Mouse (Mus musculus) forebrain, embryonic 12.5 days (tissue): ENCODE data around the gene Macrod2. TPM values are rescaled to one million over a fixed set of nuclear protein-coding genes. Genes with fewer than 3 reads are reported as not detected.

Source experiments
- ATAC-seq: fragments of 200-750 bp; cut with Nextera tagmentation; 2 replicates; pipeline ENCODE4 v1.8.0; 2017; ENCODE audit warnings: moderate TSS enrichment; ENCODE audit not compliant: low FRiP score
- H3K27ac ChIP-seq: fragments of 300-500 bp; sonication (generic); 2 replicates; pipeline ENCODE4 v1.5.1; 2016; ENCODE audit warnings: mild to moderate bottlenecking
- H3K27me3 ChIP-seq: fragments of 300-500 bp; sonication (generic); 2 replicates; pipeline ENCODE4 v1.6.1; 2016; ENCODE audit warnings: mild to moderate bottlenecking
- H3K36me3 ChIP-seq: fragments of 300-500 bp; sonication (generic); replicated peaks from 2 replicates; pipeline ENCODE4 v1.6.1; 2016; ENCODE audit warnings: mild to moderate bottlenecking
- H3K4me1 ChIP-seq: fragments of 300-500 bp; sonication (generic); 2 replicates; pipeline ENCODE4 v1.6.1; 2016
- H3K4me2 ChIP-seq: fragments of 300-500 bp; sonication (generic); 2 replicates; pipeline ENCODE4 v1.6.1; 2016; ENCODE audit warnings: mild to moderate bottlenecking, moderate library complexity
- H3K4me3 ChIP-seq: fragments of 300-500 bp; sonication (generic); replicated peaks from 2 replicates; pipeline ENCODE4 v1.5.1; 2016; ENCODE audit warnings: mild to moderate bottlenecking
- H3K9ac ChIP-seq: fragments of 300-500 bp; sonication (generic); 2 replicates; pipeline ENCODE4 v1.6.1; 2016; ENCODE audit warnings: mild to moderate bottlenecking
- H3K9me3 ChIP-seq: fragments of 300-500 bp; sonication (generic); 2 replicates; pipeline ENCODE4 v1.6.1; 2016
- WGBS: fragments of 180-500 bp; shearing (Covaris S2); methylation state at CpG from one replicate; pipeline ENCODE4 v1.1.7; 2016; 5-methylcytosine and 5-hydroxymethylcytosine counted together
- polyA plus RNA-seq: library from polyadenylated mRNA; unstranded; fragments of >200 nt; fragmentation: Nextera tagmentation; extraction: Ambion mirVana; gene quantifications from 2 replicates; pipeline ENCODE4 v1.2.1, GENCODE M21; 2016

Macrod2 gene
- polyA plus RNA-seq, 1 experiment from 2014 or later = 52.0 TPM

DNA sequence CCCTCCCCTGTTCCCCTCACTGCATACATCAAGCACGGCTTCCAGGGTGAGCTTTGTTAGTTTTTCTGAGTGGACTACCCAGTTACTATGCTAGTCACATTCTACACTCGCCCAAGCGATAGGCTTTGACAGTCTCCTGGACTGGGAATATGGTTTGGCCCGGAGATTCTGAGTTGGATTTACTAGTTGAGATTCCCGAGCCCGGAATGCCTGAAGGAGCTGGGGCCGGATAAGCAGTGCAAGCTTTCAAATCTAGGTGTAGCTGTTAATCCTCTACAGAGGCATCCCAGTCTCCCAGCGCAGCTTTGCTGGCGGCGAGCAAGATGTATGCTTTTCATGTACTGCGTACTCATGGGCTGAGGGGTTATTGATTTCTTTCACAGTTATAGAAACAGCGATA is 275.3 kb downstream of the Macrod2 start:
- Histone ChIP-seq H3K4me1 (peaks cover 18% of the 10 kb centered on the region), H3K4me2 (peak overlapping the region; percentile 51), H3K4me3 (peak overlapping the region; percentile 63), H3K27me3 (peaks cover 10% of the 10 kb centered on the region; the same call in 1 of the 2 replicates), H3K9ac (peak overlapping the region; percentile 82), H3K9me3 (no peaks in the 10 kb centered on the region), H3K27ac (peak overlapping the region; percentile 90), H3K36me3 (no peaks in the 10 kb centered on the region)
- peak; percentile 55 for ATAC-seq
- WGBS = under 1% methylated on average over 12 of the region's 12 CpGs

DNA sequence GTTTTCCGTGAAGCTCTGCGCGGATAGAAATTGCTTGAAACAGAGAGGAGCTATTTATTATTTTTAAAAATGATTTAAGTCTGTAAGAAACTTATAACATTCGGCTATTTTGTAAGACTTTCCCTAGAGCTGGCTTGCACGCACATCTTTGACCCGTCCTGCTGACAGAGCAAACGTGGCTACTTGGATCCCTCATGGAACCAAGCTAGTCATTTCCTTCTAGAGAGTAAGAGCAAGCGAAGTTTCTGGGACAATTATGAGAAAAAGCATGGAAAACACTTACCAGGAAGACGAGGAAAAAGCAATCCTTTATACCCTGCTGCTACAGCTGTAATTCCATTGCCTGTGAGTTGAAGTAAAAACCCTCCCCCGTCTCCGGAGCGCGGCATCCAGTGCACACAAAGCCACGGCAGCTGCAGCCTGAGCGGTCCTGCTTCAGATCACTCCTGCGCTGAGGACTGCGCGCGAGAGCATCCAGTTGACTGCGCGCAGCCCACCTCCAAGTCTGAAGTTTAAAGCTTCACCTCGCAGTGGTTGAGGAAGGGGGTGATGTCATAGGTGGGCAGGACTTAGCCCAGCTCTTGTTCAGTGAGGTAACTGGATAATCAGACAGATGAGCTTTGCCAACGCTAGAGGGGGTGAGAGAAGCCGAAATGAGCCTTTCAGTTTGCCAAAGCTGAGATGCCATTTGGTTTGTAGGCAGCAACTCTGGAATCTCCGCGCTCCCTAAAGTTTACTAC is 276.0 kb downstream of the Macrod2 start, which contains the start of gene Flrt3:
Flrt3 (minus strand) TSS at position 507 of the 740 bp plus-strand sequence.
- Histone ChIP-seq H3K4me3 (peak within 1 kb of the TSS; percentile 63), H3K27me3 (peaks cover 10% of the 10 kb centered on the region; the same call in 1 of the 2 replicates), H3K4me2 (peak within 1 kb of the TSS; percentile 51), H3K27ac (peak within 1 kb of the TSS; percentile 90), H3K36me3 (no peaks in the 10 kb centered on the region), H3K4me1 (peaks cover 13% of the 10 kb centered on the region), H3K9me3 (no peaks in the 10 kb centered on the region), H3K9ac (peak within 1 kb of the TSS; percentile 82)
- under 1% methylated on average over 26 of the region's 26 CpGs for WGBS
- peak; percentile 97 for ATAC-seq

DNA sequence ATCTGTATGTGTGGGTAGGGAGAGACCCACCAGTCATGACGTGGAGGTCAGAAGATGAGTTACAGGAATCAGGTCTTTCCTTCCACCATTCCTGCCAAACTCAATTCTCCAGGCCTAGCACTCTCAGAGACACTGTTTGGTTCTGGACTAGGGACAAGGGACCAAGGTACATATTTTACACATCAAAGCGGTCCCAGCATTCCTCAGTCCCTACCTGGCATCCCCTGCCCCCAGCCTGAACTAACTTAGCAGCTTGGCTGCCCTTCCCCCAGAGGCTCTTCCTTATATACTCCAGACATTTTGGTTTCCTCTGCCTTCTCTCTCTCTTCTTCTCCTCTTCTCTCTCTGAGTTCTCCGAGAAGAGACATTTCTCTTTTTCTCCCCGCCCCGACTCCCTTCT is 278.4 kb downstream of the Macrod2 start:
- H3K4me1 ChIP-seq = no peaks in the 10 kb centered on the region; the same call in 1 of the 2 replicates
- H3K4me2 ChIP-seq = no peak overlapping the region
- no peak for ATAC-seq
- H3K36me3 ChIP-seq = no peaks in the 10 kb centered on the region
- H3K27me3 ChIP-seq = peaks cover 10% of the 10 kb centered on the region; the same call in 1 of the 2 replicates
- H3K9ac ChIP-seq = no peak overlapping the region
- 85% methylated on average over 5 of the region's 5 CpGs for WGBS
- H3K27ac ChIP-seq = no peak overlapping the region
- H3K9me3 ChIP-seq = no peaks in the 10 kb centered on the region
- no peak overlapping the region for H3K4me3 ChIP-seq

DNA sequence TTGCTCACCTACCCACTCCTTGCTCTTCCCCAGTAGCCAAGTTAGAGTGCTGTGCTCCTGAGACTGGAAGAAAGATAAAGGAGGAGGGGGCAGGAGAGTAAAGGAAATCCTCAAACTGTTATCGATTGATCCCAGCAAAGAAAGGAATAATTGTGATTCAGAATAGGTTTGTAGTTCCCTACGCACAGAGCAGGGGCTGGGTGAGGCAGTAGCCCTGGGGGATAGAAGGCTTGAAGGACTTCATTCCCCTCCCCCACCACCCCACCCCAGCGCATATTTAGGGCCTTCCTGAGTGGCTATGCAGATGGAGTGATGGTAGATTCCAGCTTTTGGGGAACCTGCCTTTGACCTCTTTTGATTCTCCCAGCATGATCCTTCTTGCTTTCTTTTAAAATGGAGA is 281.6 kb downstream of the Macrod2 start:
- ATAC-seq = no peak
- WGBS = 19% methylated on average over 3 of the region's 3 CpGs
- H3K9me3 ChIP-seq = no peaks in the 10 kb centered on the region
- no peak overlapping the region for H3K9ac ChIP-seq
- no peaks in the 10 kb centered on the region for H3K36me3 ChIP-seq
- no peak overlapping the region for H3K4me3 ChIP-seq
- no peak overlapping the region for H3K27ac ChIP-seq
- H3K27me3 ChIP-seq = peaks cover 10% of the 10 kb centered on the region; the same call in 1 of the 2 replicates
- no peak overlapping the region for H3K4me2 ChIP-seq
- no peaks in the 10 kb centered on the region for H3K4me1 ChIP-seq

DNA sequence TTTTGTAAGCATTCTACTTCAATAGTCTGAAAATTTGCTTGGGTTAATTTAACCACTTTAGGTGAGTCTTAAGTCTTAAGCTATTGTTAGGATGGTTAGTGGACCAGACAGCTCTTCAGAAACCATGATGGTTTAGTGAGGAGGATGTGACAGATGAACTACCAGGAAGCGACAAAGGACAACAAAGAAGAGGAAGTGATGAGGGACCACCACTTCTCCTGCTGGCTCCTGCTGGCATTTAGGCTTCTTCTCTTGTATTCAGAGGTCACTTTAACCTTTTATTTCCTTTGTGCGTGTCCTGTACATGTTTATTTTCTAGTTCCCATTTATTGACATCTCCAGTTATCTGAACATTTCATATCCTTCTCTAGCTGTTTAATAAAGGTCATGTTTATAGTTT is 295.8 kb downstream of the Macrod2 start:
- no peaks in the 10 kb centered on the region for H3K9me3 ChIP-seq
- no peaks in the 10 kb centered on the region for H3K4me1 ChIP-seq
- no peak overlapping the region for H3K4me3 ChIP-seq
- no peaks in the 10 kb centered on the region for H3K36me3 ChIP-seq
- no peak for ATAC-seq
- WGBS = 93% methylated on average over 2 of the region's 2 CpGs
- H3K27ac ChIP-seq = no peak overlapping the region
- H3K27me3 ChIP-seq = no peaks in the 10 kb centered on the region
- no peak overlapping the region for H3K9ac ChIP-seq
- no peak overlapping the region for H3K4me2 ChIP-seq

DNA sequence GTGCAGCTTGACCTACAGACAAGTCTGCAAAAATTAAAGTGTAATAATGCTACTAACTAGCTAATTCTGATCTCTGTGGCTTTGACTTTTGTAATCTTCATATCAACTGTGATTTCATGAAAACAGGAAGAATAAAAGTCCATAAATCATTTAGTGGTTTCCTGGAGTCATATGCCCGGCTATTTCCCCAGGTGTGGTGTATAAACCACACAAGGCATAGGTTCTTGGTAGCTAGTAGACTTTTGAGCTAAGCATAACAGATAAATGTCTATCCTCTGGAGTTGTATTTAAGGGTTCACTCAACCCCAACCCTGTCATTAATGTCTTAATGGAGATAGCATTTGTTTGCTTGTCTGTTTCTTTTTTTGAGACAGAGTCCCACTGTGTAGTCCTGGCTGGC is 296.3 kb downstream of the Macrod2 start:
- H3K4me1 ChIP-seq = no peaks in the 10 kb centered on the region
- H3K9ac ChIP-seq = no peak overlapping the region
- no peak overlapping the region for H3K27ac ChIP-seq
- no peaks in the 10 kb centered on the region for H3K9me3 ChIP-seq
- H3K36me3 ChIP-seq = no peaks in the 10 kb centered on the region
- no peak overlapping the region for H3K4me3 ChIP-seq
- no peak for ATAC-seq
- WGBS = 98% methylated on average over 1 of the region's 1 CpGs
- H3K4me2 ChIP-seq = no peak overlapping the region
- no peaks in the 10 kb centered on the region for H3K27me3 ChIP-seq

DNA sequence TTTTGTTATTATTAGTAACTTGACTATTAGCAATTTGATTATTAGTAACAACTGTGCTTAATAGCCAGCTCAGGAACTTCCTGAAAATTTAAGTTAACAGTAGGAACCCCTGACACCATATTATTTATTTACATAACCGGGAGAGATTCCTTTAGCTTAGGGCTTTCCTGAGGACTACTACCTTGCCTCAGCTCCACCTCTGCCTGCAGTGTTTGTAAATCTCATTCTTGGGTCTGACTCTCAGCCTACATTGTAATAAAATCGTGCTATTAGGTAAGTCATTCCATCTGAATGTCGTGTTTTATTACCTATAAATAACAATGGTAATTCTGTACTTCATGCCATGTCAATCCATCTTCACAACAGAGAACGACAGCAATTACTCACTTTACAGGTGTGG is 297.4 kb downstream of the Macrod2 start:
- Histone ChIP-seq H3K4me1 (no peaks in the 10 kb centered on the region), H3K27me3 (no peaks in the 10 kb centered on the region), H3K27ac (no peak overlapping the region), H3K36me3 (no peaks in the 10 kb centered on the region), H3K9me3 (no peaks in the 10 kb centered on the region), H3K4me2 (no peak overlapping the region), H3K4me3 (no peak overlapping the region), H3K9ac (no peak overlapping the region)
- no peak for ATAC-seq
- 90% methylated on average over 4 of the region's 4 CpGs for WGBS

DNA sequence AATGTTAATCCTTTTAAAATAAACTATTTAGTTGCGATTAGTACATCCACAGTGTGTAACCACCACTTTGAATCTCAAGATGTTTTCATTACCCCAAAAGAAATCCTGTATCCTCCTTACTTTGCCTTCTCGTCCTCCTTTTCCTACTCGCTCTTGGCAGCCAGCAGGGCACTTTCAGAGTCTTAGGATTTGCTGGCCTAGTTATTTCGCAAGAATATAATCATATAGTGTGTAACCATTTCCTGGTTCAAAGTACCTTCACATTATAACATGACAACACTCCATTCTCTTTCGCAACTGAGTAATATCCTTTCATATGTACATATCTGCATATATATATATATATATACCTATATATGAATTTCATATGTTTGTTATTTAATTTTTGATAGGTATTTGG is 298.7 kb downstream of the Macrod2 start:
- Histone ChIP-seq H3K27me3 (no peaks in the 10 kb centered on the region), H3K4me2 (no peak overlapping the region), H3K36me3 (no peaks in the 10 kb centered on the region), H3K9me3 (no peaks in the 10 kb centered on the region), H3K27ac (no peak overlapping the region), H3K4me1 (peaks cover 8% of the 10 kb centered on the region), H3K9ac (no peak overlapping the region), H3K4me3 (no peak overlapping the region)
- 83% methylated on average over 5 of the region's 5 CpGs for WGBS
- ATAC-seq = no peak

DNA sequence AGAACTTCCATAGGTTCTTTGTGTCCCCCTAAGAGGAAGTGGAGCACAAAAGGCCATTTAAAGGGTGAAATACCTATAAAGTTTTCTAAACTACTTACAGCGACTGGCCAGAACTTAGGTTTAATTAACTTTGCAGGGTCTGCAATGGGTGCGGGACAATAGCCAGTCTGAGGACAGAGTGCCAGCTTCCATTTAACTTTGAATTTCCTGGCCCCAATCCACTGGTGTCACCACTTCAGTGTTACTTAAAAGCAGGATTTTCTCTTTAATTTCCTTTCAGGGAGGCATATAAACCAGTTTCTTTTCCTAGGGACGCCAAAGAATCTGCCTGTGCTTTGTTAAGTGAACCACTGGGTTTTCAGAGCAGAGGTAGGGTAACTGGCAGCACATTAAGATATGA is 303.5 kb downstream of the Macrod2 start:
- H3K4me2 ChIP-seq = no peak overlapping the region
- H3K4me1 ChIP-seq = peaks cover 18% of the 10 kb centered on the region
- WGBS = 5% methylated on average over 3 of the region's 3 CpGs
- peak; percentile 64; the same call in 1 of the 2 replicates for ATAC-seq
- peaks cover 4% of the 10 kb centered on the region; the same call in 1 of the 2 replicates for H3K27me3 ChIP-seq
- H3K9me3 ChIP-seq = no peaks in the 10 kb centered on the region
- 0 out of 2 replicates have a peak overlapping the region, but pooled peaks have one; percentile 10 for H3K27ac ChIP-seq
- H3K36me3 ChIP-seq = no peaks in the 10 kb centered on the region
- no peak overlapping the region for H3K4me3 ChIP-seq
- H3K9ac ChIP-seq = no peak overlapping the region

DNA sequence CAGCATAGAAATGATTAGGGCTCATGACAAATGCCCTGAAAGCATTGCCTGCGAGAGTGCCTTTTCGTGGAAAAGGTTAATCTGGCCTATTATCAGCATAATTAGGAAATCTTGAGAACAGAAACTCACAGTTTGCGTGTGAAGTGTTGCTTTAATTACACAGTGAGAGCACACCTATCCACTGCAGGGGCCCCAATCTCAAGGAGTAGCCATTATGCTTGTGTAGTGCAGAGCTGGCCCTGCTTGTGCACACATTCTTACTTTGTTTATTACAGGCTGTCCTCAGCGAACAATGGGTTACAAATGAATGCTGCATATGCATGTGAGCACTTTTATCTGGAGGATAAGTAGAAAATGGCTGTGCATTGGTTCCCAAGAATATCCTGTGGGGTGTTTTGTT is 308.3 kb downstream of the Macrod2 start:
- ATAC-seq = peak; percentile 65; the same call in 1 of the 2 replicates

DNA sequence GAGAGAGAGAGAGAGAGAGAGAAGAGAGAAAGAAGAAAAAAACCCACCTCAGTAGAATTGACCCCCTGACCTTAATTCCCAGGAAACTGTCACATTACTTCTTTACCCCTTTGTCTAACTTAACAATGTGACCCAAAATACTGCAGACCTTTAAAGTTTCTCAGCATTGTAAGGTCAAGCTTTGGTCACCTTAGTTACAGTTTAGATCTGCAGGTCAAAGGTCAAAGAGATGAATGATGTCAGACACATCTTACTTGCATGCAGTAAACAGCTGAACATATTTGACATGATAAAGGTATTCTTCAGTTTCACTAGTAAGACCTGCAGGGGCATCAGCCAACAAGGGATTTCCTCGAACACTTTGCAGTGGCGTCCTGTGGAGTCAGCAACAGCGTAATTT is 309.0 kb downstream of the Macrod2 start:
- H3K36me3 ChIP-seq = no peaks in the 10 kb centered on the region
- WGBS = 2% methylated on average over 3 of the region's 3 CpGs
- peak; percentile 11; the same call in 1 of the 2 replicates for ATAC-seq
- H3K4me3 ChIP-seq = no peak overlapping the region
- peaks cover 4% of the 10 kb centered on the region; the same call in 1 of the 2 replicates for H3K27me3 ChIP-seq
- H3K9me3 ChIP-seq = no peaks in the 10 kb centered on the region
- peaks cover 32% of the 10 kb centered on the region for H3K4me1 ChIP-seq
- H3K4me2 ChIP-seq = no peak overlapping the region
- no peak overlapping the region for H3K27ac ChIP-seq
- H3K9ac ChIP-seq = no peak overlapping the region

More for the DNA sequence above, 308.3 kb downstream of the Macrod2 start:
- 9% methylated on average over 4 of the region's 4 CpGs for WGBS
- H3K9ac ChIP-seq = no peak overlapping the region
- H3K4me2 ChIP-seq = no peak overlapping the region
- H3K27me3 ChIP-seq = peaks cover 4% of the 10 kb centered on the region; the same call in 1 of the 2 replicates
- H3K9me3 ChIP-seq = no peaks in the 10 kb centered on the region
- no peaks in the 10 kb centered on the region for H3K36me3 ChIP-seq
- H3K27ac ChIP-seq = no peak overlapping the region
- H3K4me3 ChIP-seq = no peak overlapping the region
- H3K4me1 ChIP-seq = peaks cover 37% of the 10 kb centered on the region

DNA sequence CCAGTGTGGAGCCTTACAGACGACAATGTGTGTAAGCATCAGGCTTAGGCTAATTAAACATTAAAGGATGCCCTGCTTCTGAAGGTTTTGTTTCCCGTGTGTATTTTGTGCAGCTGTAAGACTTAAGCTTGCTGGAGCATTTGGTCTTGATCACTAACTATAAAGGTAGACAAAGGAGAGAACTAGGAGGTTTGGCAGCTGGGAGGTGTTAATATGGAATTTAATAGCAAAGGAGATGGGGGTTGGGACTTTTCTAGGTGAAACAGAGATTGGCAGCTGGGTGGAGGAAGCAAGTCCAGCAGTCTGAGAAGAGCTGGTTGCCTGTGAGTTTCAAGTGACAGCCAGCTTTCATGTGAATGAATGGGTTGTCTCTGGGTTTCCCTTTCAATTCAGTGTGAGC is 310.2 kb downstream of the Macrod2 start:
- no peak overlapping the region for H3K4me2 ChIP-seq
- WGBS = 2% methylated on average over 2 of the region's 2 CpGs
- no peak overlapping the region for H3K9ac ChIP-seq
- H3K27ac ChIP-seq = 0 out of 2 replicates have a peak overlapping the region, but pooled peaks have one; percentile 25
- no peaks in the 10 kb centered on the region for H3K9me3 ChIP-seq
- peaks cover 28% of the 10 kb centered on the region for H3K4me1 ChIP-seq
- no peak overlapping the region for H3K4me3 ChIP-seq
- H3K27me3 ChIP-seq = peaks cover 1% of the 10 kb centered on the region; the same call in 1 of the 2 replicates
- ATAC-seq = peak; percentile 69
- no peaks in the 10 kb centered on the region for H3K36me3 ChIP-seq

DNA sequence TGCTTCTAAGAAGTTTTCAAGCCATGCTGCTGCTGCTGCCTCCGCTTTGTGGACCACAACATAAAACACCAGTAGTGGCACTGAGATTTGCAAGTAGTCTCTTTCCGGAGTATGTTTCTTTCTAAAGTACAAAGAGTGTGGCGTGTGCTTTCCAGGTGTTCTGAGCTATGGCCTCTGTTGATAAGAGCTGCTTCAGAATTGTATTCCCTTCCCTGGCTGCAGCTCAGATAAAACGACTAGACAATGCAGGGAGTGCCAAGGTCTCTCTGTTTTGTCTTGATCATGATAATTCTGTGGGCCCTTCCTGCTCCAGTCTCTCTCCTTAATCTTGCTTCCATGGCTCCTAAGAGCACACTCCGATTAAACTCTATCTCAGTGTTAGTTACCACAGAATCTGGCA is 312.4 kb downstream of the Macrod2 start:
- H3K4me1 ChIP-seq = peaks cover 28% of the 10 kb centered on the region
- ATAC-seq = no peak
- H3K36me3 ChIP-seq = no peaks in the 10 kb centered on the region
- no peak overlapping the region for H3K27ac ChIP-seq
- 85% methylated on average over 5 of the region's 5 CpGs for WGBS
- H3K4me3 ChIP-seq = no peak overlapping the region
- no peaks in the 10 kb centered on the region for H3K27me3 ChIP-seq
- no peak overlapping the region for H3K9ac ChIP-seq
- H3K9me3 ChIP-seq = no peaks in the 10 kb centered on the region
- H3K4me2 ChIP-seq = no peak overlapping the region
